Mouse (Mus musculus) liver, adult (tissue): Measurements from ENCODE around the gene Hnrnph1.

Experiments used
- GATA4 ChIP-seq: IDR thresholded peaks from 2 replicates; pipeline ENCODE4 v1.6.1; 2014; ENCODE audit warnings: mild to moderate bottlenecking, low read length; ENCODE audit not compliant: insufficient replicate concordance

The Hnrnph1 gene

DNA sequence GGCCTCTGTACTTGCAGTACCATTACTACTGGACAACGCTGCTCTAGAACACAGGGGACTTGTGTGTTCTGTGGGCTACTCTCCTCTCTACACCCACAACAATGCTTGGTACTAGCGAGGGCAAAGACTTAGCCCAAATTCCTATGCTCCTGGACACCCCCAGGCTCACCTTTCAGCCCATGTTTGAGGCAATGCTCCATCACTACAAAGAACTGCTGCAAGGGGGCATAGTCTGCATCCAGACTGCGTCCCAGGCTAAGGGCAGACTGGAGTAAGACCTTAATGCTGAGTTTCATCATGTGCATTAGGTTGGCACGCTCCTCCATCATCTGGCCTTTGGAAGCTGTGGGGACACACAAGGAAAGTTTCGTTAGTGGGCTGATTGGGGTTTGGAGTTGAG is 44.7 kb downstream of the Hnrnph1 start:
- TF ChIP-seq GATA4 = no peak

DNA sequence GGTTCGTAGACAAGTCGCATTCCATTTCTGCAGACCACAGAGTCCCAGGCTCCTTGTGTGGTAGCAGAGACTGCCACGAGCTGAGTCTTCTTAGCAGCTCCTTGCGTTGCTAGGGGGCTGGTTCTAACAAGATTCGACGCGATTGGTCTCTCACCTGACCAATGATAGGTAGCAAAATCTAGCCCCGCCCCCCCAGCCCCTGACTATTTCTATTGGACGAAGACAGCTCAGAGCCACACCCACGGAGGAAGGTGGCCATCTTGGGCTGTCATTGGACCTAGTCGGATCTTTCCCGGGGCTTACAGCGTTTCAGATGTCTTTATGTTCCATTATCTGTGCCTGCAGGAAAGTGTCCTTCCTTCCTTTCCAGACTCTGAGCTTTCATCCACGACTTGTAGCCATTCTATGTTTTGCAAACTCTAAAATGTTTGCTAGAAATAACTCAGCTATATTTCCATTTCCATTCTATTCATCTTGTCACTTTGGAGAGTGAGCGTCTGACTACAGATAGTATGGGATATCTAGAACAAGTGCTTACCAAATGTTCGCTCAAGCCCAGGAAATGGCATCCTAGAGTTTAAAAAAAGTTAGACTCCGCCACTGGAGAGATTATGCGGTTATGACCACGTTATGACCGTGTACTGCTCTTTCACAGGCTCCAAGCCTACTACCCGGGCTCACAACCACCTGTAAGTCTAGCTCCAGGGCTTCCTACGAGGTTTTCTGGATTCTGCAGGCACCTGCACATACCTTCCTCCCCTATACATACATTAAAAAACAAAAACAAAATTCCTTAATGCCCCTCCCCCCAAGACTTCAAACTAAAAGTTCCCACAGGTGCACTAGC is 45.4 kb downstream of the Hnrnph1 start:
- no peak for TF ChIP-seq GATA4

DNA sequence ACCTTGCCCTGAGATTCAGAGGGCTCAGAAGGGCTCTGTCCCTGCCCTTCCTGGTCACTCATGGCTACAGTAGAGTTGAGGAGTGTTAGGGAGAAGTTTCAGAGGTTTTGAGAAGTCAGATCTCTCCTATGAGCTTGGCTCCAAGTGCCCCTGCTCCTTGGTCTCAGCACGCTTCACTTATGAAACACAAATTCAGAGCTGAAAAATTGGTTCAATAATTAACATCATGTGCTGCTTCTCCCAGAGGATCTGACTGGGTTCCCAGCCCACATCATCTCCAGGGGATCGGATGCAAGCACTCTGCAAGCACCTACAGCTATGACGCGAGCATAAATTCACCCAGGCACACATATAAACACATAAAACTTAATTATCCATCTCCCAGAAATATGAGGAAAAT is 49.3 kb downstream of the Hnrnph1 start:
- no peak for TF ChIP-seq GATA4

DNA sequence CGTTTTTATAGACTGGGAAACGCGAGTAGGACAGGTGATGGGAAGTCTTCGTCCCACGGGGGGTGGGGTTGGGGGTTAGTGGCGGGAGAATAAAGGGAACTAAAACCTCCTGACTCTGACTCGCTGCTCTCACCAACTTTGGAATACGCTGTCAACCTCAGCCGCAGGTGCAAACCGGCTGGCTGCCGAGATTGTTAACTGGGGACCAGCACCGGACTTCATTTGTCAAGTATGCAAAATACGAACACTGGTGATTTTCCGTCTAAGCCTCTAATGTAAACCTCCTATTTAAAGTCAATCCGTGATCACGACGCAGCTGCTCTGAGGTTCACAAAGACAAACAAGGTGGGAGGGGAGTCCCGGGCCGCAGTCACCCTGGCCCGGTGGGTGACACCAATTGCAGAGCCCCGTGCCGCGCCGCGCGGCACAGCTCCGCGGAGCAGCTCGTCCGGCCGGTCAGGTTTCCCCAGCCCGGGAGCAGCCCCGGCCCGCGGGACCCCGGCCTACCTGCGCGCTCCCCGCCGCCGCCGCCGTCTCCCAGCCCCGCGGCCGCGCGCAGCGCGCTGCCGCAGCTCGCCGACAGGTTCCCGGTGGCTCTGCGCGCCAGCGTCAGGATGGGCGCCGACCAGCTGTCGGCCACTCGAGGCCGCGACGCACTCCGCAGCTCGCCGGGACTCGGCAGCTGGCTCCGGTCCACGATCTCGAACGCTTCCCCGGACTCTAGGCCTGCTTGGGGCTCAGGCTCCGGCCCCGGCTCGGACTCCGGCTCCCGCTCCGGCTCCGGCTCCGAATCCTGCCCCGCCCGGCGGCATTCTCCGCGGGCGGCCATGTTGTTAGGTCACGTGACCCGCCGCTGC is 53.7 kb downstream of the Hnrnph1 start, which contains the start of gene Rufy1:
Gene Rufy1 (minus strand): TSS at position 849 of the 857 bp plus-strand sequence.
- TF ChIP-seq GATA4 = peak; percentile 7; the same call in 1 of the 2 replicates

DNA sequence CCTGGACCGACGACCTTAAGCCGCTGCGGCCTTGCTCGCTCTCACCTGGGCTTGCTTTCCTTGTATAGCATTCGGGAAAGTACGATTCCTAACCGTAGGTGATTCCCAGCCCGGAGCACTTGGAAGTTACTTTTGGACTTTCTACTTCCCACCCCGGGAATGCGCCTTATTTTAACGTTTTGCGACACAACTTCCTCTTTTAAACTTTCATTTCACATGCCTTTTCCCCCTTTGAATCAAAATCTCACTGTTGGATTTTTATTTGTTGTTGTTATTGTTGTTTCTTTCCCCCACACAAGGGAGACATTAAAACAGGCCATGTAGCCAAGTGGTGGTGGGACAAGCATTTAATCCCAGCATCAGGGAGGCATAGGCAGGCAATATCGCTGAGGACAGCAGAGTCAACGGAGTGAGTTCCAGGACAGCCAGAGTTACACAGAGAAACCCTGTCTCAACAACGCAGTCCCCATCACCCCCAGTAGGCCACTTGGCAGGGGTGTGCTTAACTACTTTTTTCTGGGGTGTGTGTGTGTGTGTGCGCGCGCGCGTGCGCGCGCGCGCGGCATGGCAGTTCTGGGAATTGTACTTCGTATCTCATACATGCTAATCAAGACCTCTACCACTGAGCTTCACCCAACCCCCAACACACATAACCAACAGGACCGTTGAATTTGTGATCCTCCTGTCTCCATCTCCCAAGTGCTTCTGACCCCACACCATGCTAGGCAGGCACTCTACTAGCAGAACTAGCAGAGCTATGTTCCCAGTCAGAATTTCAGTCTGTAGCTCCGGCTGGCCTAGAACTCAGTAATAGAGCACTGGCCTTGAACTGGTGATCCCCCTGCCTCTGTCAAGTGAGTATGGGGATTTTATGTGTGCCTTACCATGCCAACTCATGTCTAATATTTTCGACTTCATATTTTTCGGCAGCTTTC is 54.6 kb downstream of the Hnrnph1 start:
- no peak for TF ChIP-seq GATA4

DNA sequence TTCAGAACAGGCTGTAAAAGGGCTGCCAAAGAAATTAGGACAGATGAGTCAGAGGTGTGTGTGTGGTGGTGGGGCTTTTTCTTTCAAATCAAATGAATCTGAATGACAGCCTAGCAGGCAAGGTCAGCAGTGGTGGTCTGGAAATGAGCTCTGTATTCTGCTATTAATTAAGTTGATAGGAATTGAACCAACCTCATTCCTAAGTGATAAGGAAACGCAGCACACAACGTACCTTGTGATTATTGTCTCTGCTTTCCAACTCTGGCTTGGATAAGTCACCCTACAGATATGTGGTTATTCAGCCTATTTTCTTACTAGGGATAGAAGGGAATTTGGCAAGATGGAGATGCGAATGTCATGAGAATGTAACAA is 55.3 kb downstream of the Hnrnph1 start:
- no peak for TF ChIP-seq GATA4

DNA sequence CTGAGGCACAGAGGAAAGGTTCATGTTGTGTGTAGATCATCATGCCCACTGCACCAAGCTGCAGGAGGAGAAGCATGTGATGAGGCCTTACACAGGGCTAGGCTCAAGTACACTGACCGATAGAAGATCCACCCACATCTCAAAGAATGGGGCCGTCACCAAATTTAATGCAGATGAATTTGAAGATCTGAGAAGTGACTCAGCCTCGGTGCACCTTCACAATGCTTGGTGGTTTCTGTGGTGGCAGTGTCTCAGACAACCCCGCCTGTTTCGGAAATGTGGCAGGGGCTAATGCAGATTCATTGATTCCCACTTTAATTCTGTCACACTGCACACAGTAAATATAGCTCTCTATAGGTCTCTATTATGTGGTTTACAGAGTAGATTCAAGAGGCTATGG is 56.1 kb downstream of the Hnrnph1 start:
- no peak for TF ChIP-seq GATA4
